Mouse (Mus musculus) heart, embryonic 14.5 days (tissue): ENCODE data around the gene Oas2. TPM values are rescaled to one million over a fixed set of nuclear protein-coding genes. Genes with fewer than 3 reads are reported as not detected.

Experiments used
- ATAC-seq: fragments of 200-750 bp; cut with Nextera tagmentation; 2 replicates; pipeline ENCODE4 v1.8.0; 2017; ENCODE audit warnings: low read depth, moderate TSS enrichment; ENCODE audit not compliant: insufficient number of reproducible peaks, insufficient read depth, low FRiP score
- H3K27ac ChIP-seq, 2 experiments: fragments of 200-500 bp in 1 of 2; fragments of 300-500 bp in 1 of 2; sonication (generic) in 1 of 2; replicated peaks in 1 of 2; 2 replicates each; pipeline ENCODE4 v1.5.1; 2012 to 2014; ENCODE audit warnings: low read depth in 2 of 2, low read length in 2 of 2, control low read depth in 1 of 2, mild to moderate bottlenecking in 1 of 2, mixed read lengths in 1 of 2; ENCODE audit not compliant: control insufficient read depth in 1 of 2, insufficient read depth in 1 of 2
- H3K27me3 ChIP-seq: fragments of 300-500 bp; sonication (generic); 2 replicates; pipeline ENCODE4 v1.6.1; 2014; ENCODE audit warnings: mild to moderate bottlenecking, low read length, control low read depth; ENCODE audit not compliant: control insufficient read depth, insufficient read depth
- H3K36me3 ChIP-seq: fragments of 300-500 bp; sonication (generic); 2 replicates; pipeline ENCODE4 v1.6.1; 2014; ENCODE audit warnings: mild to moderate bottlenecking, control low read depth, low read length, mixed read lengths; ENCODE audit not compliant: control insufficient read depth, insufficient read depth
- H3K4me1 ChIP-seq, 2 experiments: fragments of 200-500 bp in 1 of 2; fragments of 300-500 bp in 1 of 2; sonication (generic) in 1 of 2; 2 replicates each; pipeline ENCODE4 v1.6.1; 2012 to 2014; ENCODE audit warnings: low read length in 2 of 2, control low read depth in 1 of 2, mixed read lengths in 1 of 2; ENCODE audit not compliant: control insufficient read depth in 2 of 2, insufficient read depth in 2 of 2
- H3K4me2 ChIP-seq: fragments of 300-500 bp; sonication (generic); 2 replicates; pipeline ENCODE4 v1.6.1; 2014; ENCODE audit warnings: mild to moderate bottlenecking, low read length
- H3K4me3 ChIP-seq, 2 experiments: fragments of 200-500 bp in 1 of 2; fragments of 300-500 bp in 1 of 2; sonication (generic) in 1 of 2; 2 replicates each; pipeline ENCODE4 v1.5.1; 2012 to 2014; ENCODE audit warnings: low read length in 2 of 2, mild to moderate bottlenecking in 2 of 2, control low read depth in 1 of 2, low read depth in 1 of 2, moderate library complexity in 1 of 2; ENCODE audit not compliant: control insufficient read depth in 1 of 2, insufficient read depth in 1 of 2
- H3K9ac ChIP-seq: fragments of 300-500 bp; sonication (generic); 2 replicates; pipeline ENCODE4 v1.6.1; 2014; ENCODE audit warnings: mild to moderate bottlenecking, low read length
- H3K9me3 ChIP-seq: fragments of 300-500 bp; sonication (generic); 2 replicates; pipeline ENCODE4 v1.6.1; 2016; ENCODE audit warnings: low read length, control low read depth; ENCODE audit not compliant: control insufficient read depth
- WGBS: fragments of 180-500 bp; shearing (Covaris S2); extraction: QIAGEN DNeasy Blood & Tissue Kit; methylation state at CpG from one replicate; pipeline ENCODE4 v1.1.7; 2014; 5-methylcytosine and 5-hydroxymethylcytosine counted together
- polyA plus RNA-seq: library from polyadenylated mRNA; unstranded; fragments of >200 nt; fragmentation: Nextera tagmentation; extraction: Ambion mirVana; gene quantifications from 2 replicates; pipeline ENCODE4 v1.2.1, GENCODE M21; 2014

Oas2 gene
- polyA plus RNA-seq, 1 experiment from 2014 or later: 0.43 TPM

DNA sequence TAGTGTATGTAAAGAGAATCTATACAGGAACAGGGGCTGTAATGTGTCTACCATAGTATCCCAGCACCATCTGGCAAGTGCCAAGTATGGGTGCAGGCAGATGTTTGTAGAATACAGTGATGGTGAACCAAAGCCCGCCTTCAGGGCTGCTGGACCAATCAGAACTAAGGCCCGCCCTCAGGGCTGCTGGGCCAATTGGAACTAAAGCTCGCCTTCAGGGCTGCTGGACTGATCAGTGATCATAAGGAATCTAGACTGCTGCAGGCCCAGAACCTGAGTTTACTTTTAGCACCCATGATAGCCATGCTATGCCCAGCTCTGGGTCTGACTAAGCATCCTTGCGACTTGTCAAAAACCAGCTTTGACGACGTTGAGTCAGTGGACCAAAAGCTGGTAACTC is 12.2 kb upstream of the Oas2 start:
- H3K4me3 ChIP-seq: no peak overlapping the region

DNA sequence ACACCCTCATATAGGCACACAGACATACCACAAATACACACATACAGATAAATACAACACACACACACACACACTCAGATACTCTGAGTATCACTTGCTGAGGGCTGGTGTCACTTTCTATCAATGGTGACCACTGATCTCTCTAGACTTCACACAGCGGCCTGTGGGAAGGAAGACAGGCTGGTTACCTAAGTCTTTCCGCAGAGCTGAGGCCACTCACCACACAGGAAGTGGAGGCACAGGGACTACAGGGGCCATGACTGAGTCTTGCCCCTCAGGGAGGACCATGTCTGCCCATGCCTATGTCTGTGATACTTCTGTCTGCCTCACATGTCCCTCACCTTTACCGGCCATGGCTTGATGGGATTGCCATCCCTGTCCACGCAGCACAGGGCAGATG is 4.6 kb upstream of the Oas2 start:
- Histone ChIP-seq H3K4me2 (no peak overlapping the region), H3K4me3 (no peak overlapping the region), H3K9me3 (no peaks in the 10 kb centered on the region), H3K36me3 (no peaks in the 10 kb centered on the region), H3K9ac (no peak overlapping the region), H3K4me1 (no peaks in the 10 kb centered on the region), H3K27ac (no peak overlapping the region), H3K27me3 (peaks cover 4% of the 10 kb centered on the region; the same call in 1 of the 2 replicates)
- ATAC-seq: no peak
- 78% methylated on average over 4 of the region's 4 CpGs for WGBS

More for the DNA sequence above, 12.2 kb upstream of the Oas2 start:
- ATAC-seq: peak; percentile 50; the same call in 1 of the 2 replicates
- Histone ChIP-seq H3K27ac (peak overlapping the region in 1 of 2 experiments; percentile 45; a peak in 2 of 4 replicates), H3K9ac (no peak overlapping the region), H3K9me3 (no peaks in the 10 kb centered on the region), H3K27me3 (peaks cover 4% of the 10 kb centered on the region; the same call in 1 of the 2 replicates), H3K4me2 (no peak overlapping the region), H3K4me1 (peaks cover 0 to 4% of the 10 kb centered on the region in 2 experiments; a peak in 2 of 4 replicates), H3K36me3 (no peaks in the 10 kb centered on the region)
- WGBS: 18% methylated on average over 6 of the region's 6 CpGs

DNA sequence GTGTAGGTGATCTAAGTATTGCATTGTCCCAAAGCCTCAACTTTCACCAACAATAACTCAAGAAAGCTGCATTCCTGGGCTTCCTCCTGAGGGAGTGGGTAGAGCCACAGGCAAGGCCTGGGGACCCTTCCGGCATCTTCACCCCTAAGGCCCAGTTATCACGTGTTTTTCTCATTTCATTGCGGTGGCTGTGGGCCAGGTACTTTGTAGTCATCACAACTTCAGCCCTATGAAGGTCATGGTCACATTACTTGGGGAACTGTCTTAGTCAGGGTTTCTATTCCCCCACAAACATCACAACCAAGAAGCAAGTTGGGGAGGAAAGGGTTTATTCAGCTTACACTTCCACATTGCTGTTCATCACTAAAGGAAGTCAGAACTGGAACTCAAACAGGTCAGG is 3.1 kb upstream of the Oas2 start:
- WGBS: 68% methylated on average over 3 of the region's 3 CpGs

DNA sequence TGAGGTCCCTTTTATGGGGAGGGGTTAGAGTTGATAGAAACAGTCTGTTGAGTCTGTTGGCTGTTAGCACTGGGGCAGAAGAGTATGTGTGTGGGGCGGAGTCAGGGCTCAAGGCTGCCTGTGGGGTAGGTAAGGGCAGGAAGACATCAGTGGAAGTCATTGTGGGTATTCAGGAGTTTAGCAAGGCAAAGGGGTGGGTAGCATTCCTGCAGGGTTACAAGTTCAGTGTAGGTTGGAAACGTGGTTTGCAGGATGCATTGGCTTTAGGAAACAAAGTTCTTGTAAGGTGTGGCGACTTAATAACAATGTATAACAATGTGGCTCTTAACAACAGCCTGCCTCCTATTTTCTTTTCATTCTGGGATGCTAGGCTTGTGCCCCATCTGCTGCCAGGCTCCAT is 1.6 kb upstream of the Oas2 start:
- 64% methylated on average over 3 of the region's 3 CpGs for WGBS
- no peak for ATAC-seq
- no peak overlapping the region for H3K9ac ChIP-seq
- H3K4me2 ChIP-seq: no peak overlapping the region
- H3K4me3 ChIP-seq: no peak overlapping the region
- no peaks in the 10 kb centered on the region for H3K36me3 ChIP-seq
- no peaks in the 10 kb centered on the region; the same call in 1 of the 2 replicates for H3K27me3 ChIP-seq
- H3K9me3 ChIP-seq: no peaks in the 10 kb centered on the region
- no peak overlapping the region for H3K27ac ChIP-seq
- no peaks in the 10 kb centered on the region for H3K4me1 ChIP-seq

More for the DNA sequence above, 3.1 kb upstream of the Oas2 start:
- Histone ChIP-seq H3K4me1 (no peaks in the 10 kb centered on the region), H3K9ac (no peak overlapping the region), H3K4me3 (no peak overlapping the region), H3K27ac (no peak overlapping the region), H3K36me3 (no peaks in the 10 kb centered on the region), H3K4me2 (no peak overlapping the region), H3K27me3 (no peaks in the 10 kb centered on the region; the same call in 1 of the 2 replicates), H3K9me3 (no peaks in the 10 kb centered on the region)
- ATAC-seq: no peak

DNA sequence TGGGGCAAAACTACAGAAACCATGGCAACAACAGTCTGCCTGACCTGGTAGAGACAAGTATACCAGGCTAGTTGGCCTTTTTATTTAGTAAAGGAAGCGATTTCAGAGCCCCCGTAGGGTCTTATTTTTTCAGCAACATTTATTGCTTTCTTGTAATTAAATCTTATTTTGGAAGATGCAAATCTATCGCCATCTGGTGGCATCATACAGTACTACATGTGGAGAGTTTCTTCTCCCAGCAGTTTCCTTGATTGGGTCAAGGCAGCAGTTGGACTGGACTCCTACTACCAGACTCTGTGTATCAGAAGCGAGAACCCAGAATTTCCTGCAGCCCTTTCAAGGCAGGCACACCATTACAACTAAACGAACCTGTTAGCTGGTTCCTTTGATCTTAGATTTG is 3.2 kb downstream of the Oas2 start:
- no peaks in the 10 kb centered on the region for H3K36me3 ChIP-seq
- 11% methylated on average over 5 of the region's 5 CpGs for WGBS

DNA sequence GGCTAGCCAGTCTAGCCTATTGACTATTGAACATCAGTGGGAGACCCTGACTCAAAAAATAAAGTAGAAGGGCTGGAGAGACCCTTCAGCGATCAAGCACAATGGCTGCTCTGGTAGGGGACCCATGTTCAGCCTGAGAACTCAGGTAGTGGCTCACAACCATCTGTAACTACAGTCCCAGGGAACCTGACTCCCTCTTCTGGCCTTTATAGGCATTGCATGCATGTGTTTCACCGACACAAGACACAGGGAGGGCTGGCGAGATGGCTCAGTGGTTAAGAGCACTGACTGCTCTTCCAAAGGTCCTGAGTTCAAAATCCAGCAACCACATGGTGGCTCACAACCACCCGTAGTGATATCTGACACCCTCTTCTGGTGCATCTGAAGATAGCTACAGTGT is 7.5 kb downstream of the Oas2 start:
- Histone ChIP-seq H3K4me1 (no peaks in the 10 kb centered on the region), H3K36me3 (no peaks in the 10 kb centered on the region), H3K9me3 (no peaks in the 10 kb centered on the region), H3K27ac (no peak overlapping the region), H3K9ac (no peak overlapping the region), H3K27me3 (peaks cover 2% of the 10 kb centered on the region; the same call in 1 of the 2 replicates), H3K4me2 (no peak overlapping the region), H3K4me3 (no peak overlapping the region)
- no peak for ATAC-seq
- WGBS: 34% methylated on average over 4 of the region's 4 CpGs

More for the DNA sequence above, 3.2 kb downstream of the Oas2 start:
- no peak overlapping the region for H3K4me2 ChIP-seq
- H3K27ac ChIP-seq: no peak overlapping the region
- H3K27me3 ChIP-seq: peaks cover 2% of the 10 kb centered on the region; the same call in 1 of the 2 replicates
- no peaks in the 10 kb centered on the region for H3K4me1 ChIP-seq
- no peak overlapping the region for H3K4me3 ChIP-seq
- ATAC-seq: no peak
- H3K9ac ChIP-seq: no peak overlapping the region
- H3K9me3 ChIP-seq: no peaks in the 10 kb centered on the region

DNA sequence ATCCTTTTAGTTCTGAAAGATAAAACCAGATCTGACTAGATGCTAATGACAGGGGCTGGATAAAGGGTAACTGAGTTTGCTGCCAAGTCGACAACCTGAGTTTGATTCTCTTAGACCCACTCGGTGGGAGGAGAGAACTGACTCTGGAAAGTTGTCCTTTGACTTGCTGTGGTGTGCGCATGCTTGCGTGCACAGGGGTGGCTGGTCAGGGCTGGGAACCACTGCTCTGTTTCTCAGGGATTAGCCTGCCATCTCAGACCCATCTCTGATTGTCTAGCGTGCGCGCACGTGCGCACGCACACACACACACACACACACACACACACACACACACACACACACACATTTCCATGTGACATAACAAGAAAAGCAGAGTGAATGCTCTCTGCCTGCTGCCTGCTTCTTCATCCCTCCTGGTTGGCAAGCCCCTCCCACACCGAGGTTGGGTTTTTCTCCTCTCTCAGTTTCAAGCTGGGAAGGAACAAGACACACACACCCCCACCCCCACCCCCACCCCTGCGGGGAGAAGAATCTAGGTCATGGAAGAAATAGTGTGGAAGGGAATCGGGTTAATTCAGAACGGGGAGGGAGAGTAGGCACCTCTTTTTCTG is 15.2 kb downstream of the Oas2 start:
- Histone ChIP-seq H3K4me2 (no peak overlapping the region), H3K27me3 (no peaks in the 10 kb centered on the region; the same call in 1 of the 2 replicates), H3K9me3 (no peaks in the 10 kb centered on the region), H3K4me3 (no peak overlapping the region), H3K27ac (no peak overlapping the region), H3K4me1 (no peaks in the 10 kb centered on the region), H3K36me3 (no peaks in the 10 kb centered on the region), H3K9ac (no peak overlapping the region)
- WGBS: 70% methylated on average over 14 of the region's 14 CpGs
- ATAC-seq: no peak

DNA sequence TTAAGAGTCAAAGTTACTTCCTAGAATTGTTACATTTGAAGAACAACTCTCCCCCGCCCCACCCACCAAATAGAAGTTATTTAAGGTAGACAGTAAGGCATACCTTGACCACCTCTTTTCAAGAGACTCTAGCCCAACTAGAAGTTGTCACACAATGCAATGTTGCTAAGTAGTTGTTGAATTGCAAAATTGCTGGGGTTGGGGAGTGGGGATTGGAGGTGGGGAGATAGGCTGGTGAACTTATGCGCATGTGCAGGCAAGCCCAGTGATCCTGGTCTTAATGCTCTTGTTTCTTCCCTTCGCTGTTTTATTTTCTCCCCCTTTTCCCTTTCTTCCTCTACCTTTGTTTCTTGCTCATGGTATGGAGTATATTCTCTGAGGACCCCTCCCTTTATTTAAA is 16.0 kb downstream of the Oas2 start:
- Histone ChIP-seq H3K9ac (no peak overlapping the region), H3K27me3 (no peaks in the 10 kb centered on the region), H3K9me3 (no peaks in the 10 kb centered on the region), H3K4me2 (no peak overlapping the region), H3K4me1 (no peaks in the 10 kb centered on the region), H3K36me3 (no peaks in the 10 kb centered on the region), H3K4me3 (no peak overlapping the region), H3K27ac (no peak overlapping the region)
- 90% methylated on average over 3 of the region's 3 CpGs for WGBS
- no peak for ATAC-seq
